In the genomic region with DNA sequence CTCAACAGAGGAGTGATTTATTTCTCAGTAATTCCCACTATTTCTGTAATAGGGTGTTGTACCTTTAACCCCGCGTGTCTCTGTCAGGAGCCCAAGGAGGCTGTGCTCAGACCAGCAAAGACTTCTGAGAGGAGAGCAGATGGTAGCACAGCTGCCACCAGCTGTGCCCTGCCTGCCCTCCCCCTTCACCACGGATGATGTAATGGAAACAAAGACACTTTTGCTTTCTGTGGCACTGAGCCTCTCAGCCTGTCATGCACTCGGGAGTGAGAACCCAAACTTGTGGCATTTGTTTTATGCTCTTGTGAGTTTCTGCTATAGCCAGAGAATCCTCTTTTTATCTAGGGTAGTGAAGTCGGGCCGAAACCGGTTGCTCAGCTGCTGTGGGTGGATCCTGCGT, we compare ENCODE assay signal across 10 mouse cellular contexts.
DNase-seq lines count a peak whose midpoint lies in the region; ATAC-seq and TF ChIP-seq lines count a peak whose summit lies in the region.
"Had no signal": no experiment of that assay in that cellular context is flagged by ENCODE, and none has a peak within 500 bp of the region (broad histone marks: within the 10 kb centered on the region; RNA-seq: fewer than 3 reads in every experiment).

No protein-coding gene starts in this region.

- intact Hi-C loops in heart, adult 2 months (cut with DNase I): loop anchor here (2.0 to 5.0 kb wide), 2 partner anchors 80 to 107 kb away; no protein-coding TSS in a partner anchor

- H3K36me3 ChIP-seq in heart, adult 2 months (ENCODE audit: control insufficient read depth, insufficient read depth, low read length): peaks cover 21% of the 10 kb centered on the region
- H3K36me3 ChIP-seq in intestine, embryonic 15.5 days: no peaks in the 10 kb centered on the region
- no peaks in the 10 kb centered on the region for H3K36me3 ChIP-seq in lung, embryonic 16.5 days (ENCODE audit: control insufficient read depth, insufficient read depth, low read length)

- peak; percentile 43; the same call in 1 of the 2 replicates for TF ChIP-seq POLR2A in heart, adult 2 months (IDR thresholded peaks at IDR 0.05; ENCODE audit: insufficient read depth, low read depth, low read length)

- peak overlapping the region; percentile 51; the same call in 1 of the 2 replicates for H3K9ac ChIP-seq in heart, adult 2 months (ENCODE audit: low read depth, low read length)
- H3K9ac ChIP-seq in intestine, embryonic 15.5 days: no peak overlapping the region
- H3K9ac ChIP-seq in lung, embryonic 16.5 days (ENCODE audit: low read length): no peak overlapping the region
- H3K9ac ChIP-seq: embryonic facial prominence, embryonic 13.5 days had no signal

- peaks cover 7% of the 10 kb centered on the region for H3K79me2 ChIP-seq in heart, adult 2 months (replicated peaks; ENCODE audit: control insufficient read depth, insufficient read depth, low read length)

- H3K9me3 ChIP-seq in intestine, embryonic 15.5 days: no peaks in the 10 kb centered on the region
- H3K9me3 ChIP-seq in lung, embryonic 16.5 days (ENCODE audit: control insufficient read depth, low read length): no peaks in the 10 kb centered on the region
- H3K9me3 ChIP-seq: embryonic facial prominence, embryonic 13.5 days had no signal

- DNase-seq in CD4-positive, CD25-positive, alpha-beta regulatory T cell, adult 2 months (ENCODE audit: low read depth, low spot score): peak; percentile 12
- DNase-seq in adrenal gland, postnatal 14 days: peak; percentile 57
- DNase-seq in heart, adult 2 months: peak; percentile 69 to 81
- peak; percentile 46 for DNase-seq in retina, postnatal 7 days (ENCODE audit: low read depth, low spot score)
- DNase-seq in ovary, postnatal 10 days (ENCODE audit: low spot score): no peak

- peaks cover 32% of the 10 kb centered on the region for H3K4me1 ChIP-seq in heart, adult 2 months (ENCODE audit: control insufficient read depth, insufficient read depth, low read length)
- H3K4me1 ChIP-seq in intestine, embryonic 15.5 days (replicated peaks): peaks cover 27% of the 10 kb centered on the region
- H3K4me1 ChIP-seq in lung, embryonic 16.5 days (replicated peaks; ENCODE audit: control insufficient read depth, insufficient read depth, low read length): peaks cover 40% of the 10 kb centered on the region

- ATAC-seq in CD4-positive, CD25-positive, alpha-beta regulatory T cell, adult 4 months: no peak
- ATAC-seq in intestine, embryonic 15.5 days: peak; percentile 51; the same call in 1 of the 2 replicates
- ATAC-seq in lung, embryonic 16.5 days (ENCODE audit: low read depth): peak; percentile 82

- no peaks in the 10 kb centered on the region for H3K27me3 ChIP-seq in heart, adult 2 months (ENCODE audit: control insufficient read depth, insufficient read depth, low read length)
- no peaks in the 10 kb centered on the region for H3K27me3 ChIP-seq in intestine, embryonic 15.5 days (replicated peaks)
- no peaks in the 10 kb centered on the region for H3K27me3 ChIP-seq in lung, embryonic 16.5 days (ENCODE audit: control insufficient read depth, insufficient read depth, low read depth, low read length)
- H3K27me3 ChIP-seq: embryonic facial prominence, embryonic 13.5 days had no signal

- TF ChIP-seq EP300 in heart, adult 2 months (IDR thresholded peaks at IDR 0.05; ENCODE audit: insufficient read depth, low read depth, low read length): peak; percentile 100

- no peak overlapping the region for H3K4me2 ChIP-seq in intestine, embryonic 15.5 days (replicated peaks)
- no peak overlapping the region for H3K4me2 ChIP-seq in lung, embryonic 16.5 days (ENCODE audit: low read depth, low read length)
- H3K4me2 ChIP-seq: embryonic facial prominence, embryonic 13.5 days had no signal

- no peak overlapping the region for H3K4me3 ChIP-seq in heart, adult 2 months
- H3K4me3 ChIP-seq in intestine, embryonic 15.5 days (replicated peaks): no peak overlapping the region
- H3K4me3 ChIP-seq in lung, embryonic 16.5 days (ENCODE audit: low read length): no peak overlapping the region
- H3K4me3 ChIP-seq: embryonic facial prominence, embryonic 13.5 days had no signal

- H3K27ac ChIP-seq in heart, adult 2 months: peak overlapping the region; percentile 86
- H3K27ac ChIP-seq in intestine, embryonic 15.5 days: peak overlapping the region; percentile 14; the same call in 1 of the 2 replicates
- H3K27ac ChIP-seq in lung, embryonic 16.5 days (ENCODE audit: low read length): no peak overlapping the region; the same call in 1 of the 2 replicates
- H3K27ac ChIP-seq: macrophage had no signal

- TF ChIP-seq CTCF in heart, adult 2 months (IDR thresholded peaks at IDR 0.05): no peak

- WGBS in heart, adult 2 months: 40% methylated on average over 8 of the region's 8 CpGs
- WGBS in intestine, embryonic 15.5 days: 53% methylated on average over 8 of the region's 8 CpGs
- 45% methylated on average over 8 of the region's 8 CpGs for WGBS in lung, embryonic 16.5 days
